Mouse (Mus musculus) mouse embryonic stem cell (cell line): ENCODE measurements around the gene Clybl.

Source experiments
- in situ Hi-C, 2 experiments: fragments of 300-500 bp; cut with MboI; formaldehyde crosslinking; loops; 1 replicate in 1 of 2; 3 replicates in 1 of 2; pipeline ENCODE4 v1.14.3; 2019 to 2020; ENCODE audit warnings: low sequenced_read_pairs in 2 of 2, low pct_unique_long_range_greater_than_20kb in 1 of 2, mixed read lengths in 1 of 2; ENCODE audit not compliant: unreplicated experiment in 1 of 2

Clybl gene

GRCm38 (mm10) chr14:122228816-122229551 is 47.5 kb downstream of the Clybl start:
- in situ Hi-C loops, result loop anchor here in 1 of 2 experiments (25.0 kb wide), 1 partner anchor 658 kb away; no protein-coding TSS in a partner anchor

- in situ Hi-C loops, result loop anchor here in 1 of 2 experiments (25.0 kb wide), 1 partner anchor 657 kb away; no protein-coding TSS in a partner anchor
These were observed 48.5 kb downstream of the Clybl start for GRCm38 (mm10) chr14:122229988-122230387.

GRCm38 (mm10) chr14:122230621-122231025 is 49.1 kb downstream of the Clybl start:
- in situ Hi-C loops, result loop anchor here in 1 of 2 experiments (25.0 kb wide), 1 partner anchor 657 kb away; no protein-coding TSS in a partner anchor

GRCm38 (mm10) chr14:122231073-122231472 is 49.6 kb downstream of the Clybl start:
- in situ Hi-C loops, result loop anchor here in 1 of 2 experiments (25.0 kb wide), 1 partner anchor 656 kb away; no protein-coding TSS in a partner anchor

- in situ Hi-C loops, result loop anchor here in 1 of 2 experiments (25.0 kb wide), 1 partner anchor 654 kb away; no protein-coding TSS in a partner anchor
These were observed 51.8 kb downstream of the Clybl start for GRCm38 (mm10) chr14:122233212-122233714.

GRCm38 (mm10) chr14:122243874-122244273 is 62.4 kb downstream of the Clybl start:
- in situ Hi-C loops, result loop anchor here in 1 of 2 experiments (25.0 kb wide), 1 partner anchor 643 kb away; no protein-coding TSS in a partner anchor

GRCm38 (mm10) chr14:122246919-122247859 is 65.7 kb downstream of the Clybl start:
- in situ Hi-C loops, result loop anchor here in 1 of 2 experiments (25.0 kb wide), 1 partner anchor 640 kb away; no protein-coding TSS in a partner anchor

- in situ Hi-C loops, result loop anchor here in 1 of 2 experiments (25.0 kb wide), 1 partner anchor 638 kb away; no protein-coding TSS in a partner anchor
These were observed 67.6 kb downstream of the Clybl start for GRCm38 (mm10) chr14:122249123-122249522.

GRCm38 (mm10) chr14:122251346-122251745 is 69.8 kb downstream of the Clybl start:
- in situ Hi-C loops, result no loop called here

GRCm38 (mm10) chr14:122255562-122256260 is 74.2 kb downstream of the Clybl start:
- in situ Hi-C loops, result no loop called here

- in situ Hi-C loops, result no loop called here
These were observed 74.7 kb downstream of the Clybl start for GRCm38 (mm10) chr14:122256261-122256634.

- in situ Hi-C loops, result no loop called here
These were observed 76.8 kb downstream of the Clybl start for GRCm38 (mm10) chr14:122258297-122258696.

- in situ Hi-C loops, result no loop called here
These were observed 79.7 kb downstream of the Clybl start for GRCm38 (mm10) chr14:122261250-122261649.

GRCm38 (mm10) chr14:122262851-122263659 is 81.6 kb downstream of the Clybl start:
- in situ Hi-C loops, result no loop called here

GRCm38 (mm10) chr14:122265214-122265613 is 83.7 kb downstream of the Clybl start:
- in situ Hi-C loops, result no loop called here

- in situ Hi-C loops, result no loop called here
These were observed 86.1 kb downstream of the Clybl start for GRCm38 (mm10) chr14:122267590-122267989.

- in situ Hi-C loops, result no loop called here
These were observed 89.7 kb downstream of the Clybl start for GRCm38 (mm10) chr14:122271104-122271746.
